Mouse (Mus musculus) testis, adult 2 months (tissue): ENCODE measurements around the gene Nol10. TPM values are rescaled to one million over a fixed set of nuclear protein-coding genes. Genes with fewer than 3 reads are reported as not detected.
"Not testable (repeated sequence)": the region's sequence is repeated elsewhere in the genome, so short reads cannot be mapped to it uniquely, and the experiment has no call there.

ENCODE experiments used
- H3K27ac ChIP-seq: fragments of 200-500 bp; 2 replicates; pipeline ENCODE4 v1.5.1; 2012; ENCODE audit warnings: low read depth, low read length; ENCODE audit not compliant: control insufficient read depth, insufficient read depth
- H3K27me3 ChIP-seq: fragments of 200-500 bp; 2 replicates; pipeline ENCODE4 v1.6.1; 2012; ENCODE audit warnings: mild to moderate bottlenecking, low read length, moderate library complexity; ENCODE audit not compliant: control insufficient read depth, insufficient read depth
- H3K36me3 ChIP-seq: fragments of 200-500 bp; 2 replicates; pipeline ENCODE4 v1.6.1; 2012; ENCODE audit warnings: mild to moderate bottlenecking, low read length; ENCODE audit not compliant: control insufficient read depth, insufficient read depth
- H3K4me1 ChIP-seq: fragments of 200-500 bp; 2 replicates; pipeline ENCODE4 v1.6.1; 2012; ENCODE audit warnings: low read length; ENCODE audit not compliant: control insufficient read depth, insufficient read depth
- H3K4me3 ChIP-seq: fragments of 200-500 bp; 2 replicates; pipeline ENCODE4 v1.5.1; 2012; ENCODE audit warnings: low read depth, mild to moderate bottlenecking, low read length, moderate library complexity, mixed read lengths; ENCODE audit not compliant: control insufficient read depth
- CTCF ChIP-seq: fragments of 200-500 bp; IDR thresholded peaks from 2 replicates; pipeline ENCODE4 v1.5.1; 2012; ENCODE audit warnings: low read depth, mild to moderate bottlenecking, inconsistent platforms, low read length, moderate library complexity; ENCODE audit not compliant: control insufficient read depth, insufficient read depth, insufficient replicate concordance
- POLR2A ChIP-seq: fragments of 200-500 bp; IDR thresholded peaks from 2 replicates; pipeline ENCODE4 v1.6.1; 2012; ENCODE audit warnings: low read depth, mild to moderate bottlenecking, inconsistent platforms, low read length, moderate library complexity; ENCODE audit not compliant: control insufficient read depth
- polyA plus RNA-seq: library from polyadenylated mRNA; depleted of rRNA; stranded (reverse); fragments of >200 nt; gene quantifications from 2 replicates; pipeline ENCODE4 v1.2.3, GENCODE M21; 2012

The Nol10 gene
- polyA plus RNA-seq, 1 experiment = 3.8 TPM

GRCm38 (mm10) chr12:17463706-17464105 is 115.4 kb downstream of the Nol10 start:
- Histone ChIP-seq H3K27me3 (no peaks in the 10 kb centered on the region), H3K27ac (no peak overlapping the region), H3K4me1 (no peaks in the 10 kb centered on the region; the same call in 1 of the 2 replicates), H3K4me3 (no peak overlapping the region), H3K36me3 (no peaks in the 10 kb centered on the region)
- TF ChIP-seq POLR2A = no peak
- TF ChIP-seq CTCF = no peak

- not testable (repeated sequence) for H3K4me3 ChIP-seq, H3K27ac ChIP-seq
These were observed 116.3 kb downstream of the Nol10 start for GRCm38 (mm10) chr12:17464550-17464949.

GRCm38 (mm10) chr12:17466791-17467190 is 118.5 kb downstream of the Nol10 start:
- no peaks in the 10 kb centered on the region for H3K36me3 ChIP-seq
- H3K27me3 ChIP-seq = no peaks in the 10 kb centered on the region
- H3K4me1 ChIP-seq = peaks cover 2% of the 10 kb centered on the region; the same call in 1 of the 2 replicates
- TF ChIP-seq CTCF (no peak), POLR2A (no peak)
- H3K27ac ChIP-seq = no peak overlapping the region
- no peak overlapping the region for H3K4me3 ChIP-seq

More at GRCm38 (mm10) chr12:17464550-17464949, 116.3 kb downstream of the Nol10 start:
- not testable (repeated sequence) for H3K4me1 ChIP-seq, H3K27me3 ChIP-seq, H3K36me3 ChIP-seq

- Histone ChIP-seq H3K27ac (no peak overlapping the region; the same call in 1 of the 2 replicates), H3K36me3 (no peaks in the 10 kb centered on the region), H3K27me3 (no peaks in the 10 kb centered on the region), H3K4me1 (peaks cover 2% of the 10 kb centered on the region; the same call in 1 of the 2 replicates), H3K4me3 (no peak overlapping the region)
- TF ChIP-seq CTCF = no peak
These were observed 120.1 kb downstream of the Nol10 start for GRCm38 (mm10) chr12:17468359-17468758.

- no peaks in the 10 kb centered on the region for H3K36me3 ChIP-seq
- H3K4me3 ChIP-seq = no peak overlapping the region; the same call in 1 of the 2 replicates
- no peak overlapping the region for H3K27ac ChIP-seq
- H3K4me1 ChIP-seq = peaks cover 2% of the 10 kb centered on the region; the same call in 1 of the 2 replicates
- no peaks in the 10 kb centered on the region for H3K27me3 ChIP-seq
- TF ChIP-seq CTCF (no peak), POLR2A (no peak)
These were observed 121.6 kb downstream of the Nol10 start for GRCm38 (mm10) chr12:17469869-17470268.

GRCm38 (mm10) chr12:17470528-17470927 is 122.3 kb downstream of the Nol10 start:
- H3K4me3 ChIP-seq, H3K4me1 ChIP-seq, H3K27me3 ChIP-seq, H3K27ac ChIP-seq, H3K36me3 ChIP-seq: not testable (repeated sequence)

- no peak for TF ChIP-seq POLR2A
- TF ChIP-seq CTCF = no peak
- H3K27me3 ChIP-seq = no peaks in the 10 kb centered on the region
- no peak overlapping the region for H3K4me3 ChIP-seq
- H3K36me3 ChIP-seq = no peaks in the 10 kb centered on the region
- no peak overlapping the region for H3K27ac ChIP-seq
- peaks cover 2% of the 10 kb centered on the region; the same call in 1 of the 2 replicates for H3K4me1 ChIP-seq
These were observed 123.1 kb downstream of the Nol10 start for GRCm38 (mm10) chr12:17471405-17471804.

- Histone ChIP-seq H3K4me1 (peaks cover 2% of the 10 kb centered on the region; the same call in 1 of the 2 replicates), H3K36me3 (no peaks in the 10 kb centered on the region), H3K27ac (no peak overlapping the region), H3K27me3 (no peaks in the 10 kb centered on the region), H3K4me3 (no peak overlapping the region)
- TF ChIP-seq CTCF = no peak
- TF ChIP-seq POLR2A = no peak
These were observed 124.9 kb downstream of the Nol10 start for GRCm38 (mm10) chr12:17473128-17473527.

GRCm38 (mm10) chr12:17473862-17474261 is 125.6 kb downstream of the Nol10 start:
- TF ChIP-seq POLR2A (no peak), CTCF (no peak)
- no peaks in the 10 kb centered on the region for H3K36me3 ChIP-seq
- peaks cover 2% of the 10 kb centered on the region; the same call in 1 of the 2 replicates for H3K4me1 ChIP-seq

More at GRCm38 (mm10) chr12:17473862-17474261, 125.6 kb downstream of the Nol10 start:
- no peaks in the 10 kb centered on the region for H3K27me3 ChIP-seq
- H3K4me3 ChIP-seq = no peak overlapping the region
- no peak overlapping the region for H3K27ac ChIP-seq
